Mouse (Mus musculus) urinary bladder, postnatal 36 days (tissue): ENCODE results near the gene Actr1a.

Experiments used
- DNase-seq, 2 experiments: peaks; one replicate each; pipeline ENCODE4 v3.0.0; 2022; ENCODE audit warnings: low spot score in 2 of 2, mixed read lengths in 1 of 2

Actr1a gene

GRCm38 (mm10) chr19:46395109-46396009, at the start of gene Actr1a:
Gene Actr1a, minus strand, starts transcription at chr19:46395748.
- peak; percentile 96 to 97 for DNase-seq

DNA sequence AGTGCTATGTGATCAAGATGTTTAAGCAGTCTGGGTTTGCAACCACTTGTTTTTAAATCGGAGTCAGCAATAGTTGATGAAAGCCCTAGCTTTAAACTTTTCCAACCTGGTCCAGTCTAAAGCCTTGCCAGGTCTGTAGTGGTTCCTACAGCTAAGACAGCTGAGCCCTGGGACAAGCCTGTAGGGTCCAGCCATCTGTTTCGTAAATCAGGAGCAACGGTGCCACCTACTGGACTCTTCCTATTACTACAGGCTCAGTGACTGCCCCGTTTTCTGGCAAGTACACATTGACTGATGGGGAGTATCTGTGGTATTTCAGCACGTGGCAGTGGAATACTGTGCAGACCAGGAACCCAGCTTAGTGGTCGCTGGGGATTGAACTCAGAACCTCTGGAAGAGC, 48.7 kb upstream of the Actr1a start:
- peak; percentile 55 to 74 for DNase-seq

- no peak for DNase-seq
Observed at GRCm38 (mm10) chr19:46443509-46443908, 48.0 kb upstream of the Actr1a start.

- DNase-seq = no peak
Observed at GRCm38 (mm10) chr19:46435492-46435891, 39.9 kb upstream of the Actr1a start.

GRCm38 (mm10) chr19:46434591-46434990, 39.0 kb upstream of the Actr1a start:
- no peak for DNase-seq

DNA sequence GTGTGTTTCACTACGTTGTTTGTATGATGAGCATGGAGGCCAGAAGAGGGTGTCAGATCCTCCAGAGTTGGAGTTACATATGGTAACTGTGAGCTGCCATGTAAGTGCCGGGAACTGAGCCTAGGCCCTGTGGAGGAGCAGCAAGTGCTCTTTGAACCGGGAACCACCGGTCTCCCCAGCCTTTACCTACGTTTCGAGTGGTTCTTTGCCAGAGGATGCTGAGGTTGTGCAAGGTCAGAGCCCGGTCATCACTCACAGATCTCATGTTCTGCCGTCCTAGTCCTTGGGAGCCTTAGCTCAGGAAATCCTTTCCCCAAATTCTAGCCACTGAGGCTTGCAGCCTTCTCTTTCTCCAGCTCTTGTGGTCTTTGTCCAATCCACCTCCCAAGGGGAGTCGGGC, 38.6 kb upstream of the Actr1a start:
- DNase-seq = no peak

- DNase-seq = no peak
Observed at GRCm38 (mm10) chr19:46433712-46434111, 38.2 kb upstream of the Actr1a start.

GRCm38 (mm10) chr19:46429250-46429649, 33.7 kb upstream of the Actr1a start:
- DNase-seq = no peak

DNA sequence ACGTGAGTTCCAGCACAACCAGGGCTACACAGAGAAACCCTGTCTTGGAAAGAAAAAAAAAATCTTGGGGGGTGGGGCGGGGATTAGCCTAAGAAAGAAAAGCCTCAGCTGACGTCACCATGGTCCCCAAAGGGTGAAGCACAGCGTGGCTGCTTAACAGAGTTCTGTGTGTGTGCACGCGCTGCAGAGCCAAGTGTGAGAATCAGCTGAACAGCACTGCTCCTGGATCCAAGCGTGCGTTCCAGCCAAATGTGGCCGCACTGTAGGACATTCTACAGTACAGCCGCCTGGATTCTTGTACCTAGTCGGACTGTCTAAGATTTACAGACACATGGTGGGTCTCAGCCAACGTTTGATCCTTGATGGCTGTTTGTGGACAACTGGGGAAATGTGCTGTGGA, 30.9 kb upstream of the Actr1a start:
- DNase-seq = no peak

- DNase-seq = no peak
Observed at GRCm38 (mm10) chr19:46425266-46425665, 29.7 kb upstream of the Actr1a start.

- DNase-seq = no peak
Observed at GRCm38 (mm10) chr19:46422384-46423338, 27.1 kb upstream of the Actr1a start.

- DNase-seq = no peak
Observed at GRCm38 (mm10) chr19:46420410-46420809, 24.9 kb upstream of the Actr1a start.

GRCm38 (mm10) chr19:46418051-46418450, 22.5 kb upstream of the Actr1a start:
- DNase-seq = no peak

GRCm38 (mm10) chr19:46416276-46416675, 20.7 kb upstream of the Actr1a start:
- DNase-seq = no peak

- DNase-seq = no peak
Observed at GRCm38 (mm10) chr19:46414486-46414885, 18.9 kb upstream of the Actr1a start.

GRCm38 (mm10) chr19:46413969-46414368, 18.4 kb upstream of the Actr1a start:
- no peak for DNase-seq

- no peak for DNase-seq
Observed at GRCm38 (mm10) chr19:46412056-46412805, 16.7 kb upstream of the Actr1a start.

- DNase-seq = no peak
Observed at GRCm38 (mm10) chr19:46409506-46409905, 14.0 kb upstream of the Actr1a start.

- no peak for DNase-seq
Observed at GRCm38 (mm10) chr19:46406592-46407386, 11.2 kb upstream of the Actr1a start.

GRCm38 (mm10) chr19:46404030-46404429, 8.5 kb upstream of the Actr1a start:
- DNase-seq = no peak

DNA sequence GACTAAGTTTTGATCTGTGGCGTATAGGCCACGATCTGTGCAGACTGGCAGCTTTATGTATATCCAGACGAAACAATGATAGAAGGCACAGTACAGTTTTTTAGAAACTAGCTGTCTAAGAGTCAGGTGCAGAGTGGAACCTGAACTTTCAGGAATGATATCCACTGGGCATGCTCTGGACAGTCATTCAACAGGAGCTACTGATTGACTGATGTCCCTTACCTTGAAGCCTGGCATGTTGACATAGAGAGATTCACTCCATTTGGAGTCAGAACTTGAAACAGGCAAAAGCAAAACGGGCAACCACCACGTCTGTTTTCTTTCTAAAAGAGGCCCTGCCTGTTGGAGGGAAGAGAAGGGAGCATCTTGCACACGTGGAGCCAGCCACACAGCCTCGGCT, 5.0 kb upstream of the Actr1a start:
- DNase-seq = no peak
